Mouse (Mus musculus) intestine, embryonic 15.5 days (tissue): ENCODE data around the gene Mtrf1l. TPM values are rescaled to one million over a fixed set of nuclear protein-coding genes. Genes with fewer than 3 reads are reported as not detected.

Experiments
- ATAC-seq: fragments of 200-750 bp; cut with Nextera tagmentation; 2 replicates; pipeline ENCODE4 v1.8.0; 2017; ENCODE audit warnings: moderate TSS enrichment, moderate library complexity
- H3K27ac ChIP-seq: fragments of 300-500 bp; sonication (generic); 2 replicates; pipeline ENCODE4 v1.5.1; 2015; ENCODE audit warnings: mild to moderate bottlenecking, inconsistent platforms
- H3K27me3 ChIP-seq: fragments of 300-500 bp; sonication (generic); replicated peaks from 2 replicates; pipeline ENCODE4 v1.6.1; 2015; ENCODE audit warnings: inconsistent platforms
- H3K36me3 ChIP-seq: fragments of 300-500 bp; sonication (generic); 2 replicates; pipeline ENCODE4 v1.6.1; 2015; ENCODE audit warnings: inconsistent platforms
- H3K4me1 ChIP-seq: fragments of 300-500 bp; sonication (generic); replicated peaks from 2 replicates; pipeline ENCODE4 v1.6.1; 2015; ENCODE audit warnings: inconsistent platforms
- H3K4me2 ChIP-seq: fragments of 300-500 bp; sonication (generic); replicated peaks from 2 replicates; pipeline ENCODE4 v1.6.1; 2015; ENCODE audit warnings: mild to moderate bottlenecking, inconsistent platforms
- H3K4me3 ChIP-seq: fragments of 300-500 bp; sonication (generic); replicated peaks from 2 replicates; pipeline ENCODE4 v1.5.1; 2015; ENCODE audit warnings: inconsistent platforms
- H3K9ac ChIP-seq: fragments of 300-500 bp; sonication (generic); 2 replicates; pipeline ENCODE4 v1.6.1; 2015; ENCODE audit warnings: inconsistent platforms
- H3K9me3 ChIP-seq: fragments of 300-500 bp; sonication (generic); 2 replicates; pipeline ENCODE4 v1.6.1; 2016; ENCODE audit warnings: inconsistent platforms
- WGBS: fragments of 180-500 bp; shearing (Covaris S2); methylation state at CpG from one replicate; pipeline ENCODE4 v1.1.7; 2015; 5-methylcytosine and 5-hydroxymethylcytosine counted together
- polyA plus RNA-seq: library from polyadenylated mRNA; unstranded; fragments of >200 nt; fragmentation: Nextera tagmentation; extraction: Ambion mirVana; gene quantifications from 2 replicates; pipeline ENCODE4 v1.2.1, GENCODE M21; 2015

Gene Mtrf1l
- polyA plus RNA-seq, 1 experiment from 2014 or later = 14.7 TPM

DNA sequence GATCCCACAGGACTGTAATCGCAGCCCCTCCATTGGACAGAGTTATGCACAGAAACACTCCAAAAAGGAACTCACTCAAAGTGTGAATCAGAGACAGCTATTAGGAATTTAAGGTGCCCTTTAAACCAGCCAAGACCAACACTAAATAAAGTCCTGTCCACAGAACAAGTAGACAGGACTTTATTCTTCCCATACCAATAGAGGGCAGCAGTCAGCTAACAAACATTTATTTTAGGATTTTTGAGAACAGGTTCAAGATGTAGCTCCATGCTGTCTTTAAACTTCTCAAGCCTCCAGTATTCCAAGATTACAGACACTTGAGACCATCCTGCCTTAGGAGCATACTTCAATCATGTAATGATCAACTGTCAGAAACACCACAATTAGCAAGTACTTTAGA lies 23.2 kb downstream of the Mtrf1l start:
- 96% methylated on average over 1 of the region's 1 CpGs for WGBS
- Histone ChIP-seq H3K9me3 (no peaks in the 10 kb centered on the region), H3K27me3 (no peaks in the 10 kb centered on the region), H3K4me3 (no peak overlapping the region), H3K9ac (no peak overlapping the region), H3K4me1 (peaks cover 10% of the 10 kb centered on the region), H3K4me2 (no peak overlapping the region), H3K36me3 (peaks cover 28% of the 10 kb centered on the region), H3K27ac (no peak overlapping the region)
- ATAC-seq = no peak

DNA sequence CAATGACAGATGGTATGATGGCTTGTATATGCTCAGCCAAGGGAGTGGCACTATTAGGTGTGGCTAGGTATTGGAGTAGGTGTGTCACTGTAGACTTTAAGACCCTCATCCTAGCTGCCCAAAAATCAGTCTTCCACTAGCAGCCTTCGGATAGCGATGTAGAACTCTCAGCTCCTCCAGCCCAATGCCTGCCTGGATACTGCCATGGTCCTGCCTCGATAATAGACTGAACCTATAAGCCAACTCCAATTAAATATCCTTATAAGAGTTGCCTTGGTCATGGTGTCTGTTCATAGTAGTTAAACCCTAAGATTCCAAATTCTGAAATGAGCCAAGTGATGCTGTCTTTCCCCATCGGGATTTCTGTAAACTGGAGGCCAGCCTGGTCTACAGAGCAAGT lies 25.6 kb downstream of the Mtrf1l start:
- Histone ChIP-seq H3K36me3 (peaks cover 28% of the 10 kb centered on the region), H3K27me3 (no peaks in the 10 kb centered on the region), H3K4me2 (no peak overlapping the region), H3K9ac (no peak overlapping the region), H3K4me1 (peaks cover 10% of the 10 kb centered on the region), H3K27ac (no peak overlapping the region), H3K4me3 (no peak overlapping the region), H3K9me3 (no peaks in the 10 kb centered on the region)
- ATAC-seq = peak; percentile 19; the same call in 1 of the 2 replicates
- WGBS = 87% methylated on average over 4 of the region's 4 CpGs

DNA sequence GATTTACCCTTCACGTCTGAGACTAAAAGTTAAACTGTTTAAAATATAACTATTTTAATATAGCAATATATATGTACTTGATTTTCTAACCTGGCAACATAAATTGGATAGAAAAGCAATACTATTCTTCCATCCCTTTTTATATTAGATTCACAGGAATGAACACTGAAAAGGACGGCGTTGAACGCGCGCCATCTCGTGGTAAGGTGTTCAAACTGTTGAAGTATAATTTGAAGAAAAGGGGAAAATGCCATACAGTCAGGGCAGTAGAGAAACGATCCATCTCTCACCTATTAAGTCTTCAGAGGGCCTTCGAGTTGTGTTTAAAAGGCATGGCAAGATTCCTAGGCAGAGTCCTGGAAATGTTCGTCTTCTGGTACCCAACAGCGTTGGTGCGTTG lies 33.1 kb downstream of the Mtrf1l start:
- H3K4me1 ChIP-seq = no peaks in the 10 kb centered on the region
- no peak for ATAC-seq
- H3K36me3 ChIP-seq = no peaks in the 10 kb centered on the region
- no peak overlapping the region for H3K4me3 ChIP-seq
- no peak overlapping the region for H3K27ac ChIP-seq
- H3K9me3 ChIP-seq = no peaks in the 10 kb centered on the region
- WGBS = 20% methylated on average over 12 of the region's 12 CpGs
- no peaks in the 10 kb centered on the region for H3K27me3 ChIP-seq
- H3K9ac ChIP-seq = no peak overlapping the region
- H3K4me2 ChIP-seq = no peak overlapping the region

DNA sequence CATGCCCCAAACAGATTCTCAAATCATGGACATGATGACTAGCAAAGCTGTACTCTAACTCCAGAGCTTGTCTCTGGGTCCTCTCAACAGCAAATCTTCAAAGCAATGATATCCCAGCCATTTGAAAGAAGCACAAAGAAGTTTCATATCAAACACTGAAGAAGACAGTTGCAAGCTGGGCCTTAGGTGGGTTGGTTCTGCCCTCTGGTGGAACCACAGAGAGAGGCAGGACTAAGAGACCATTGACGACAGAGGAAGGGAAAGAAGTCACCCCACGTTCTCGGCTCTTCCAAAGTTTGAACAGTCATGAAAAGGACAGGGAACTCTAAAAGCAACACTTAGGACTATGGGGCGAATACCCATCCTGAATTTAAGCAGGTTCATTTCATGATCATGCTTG lies 36.8 kb downstream of the Mtrf1l start:
- Histone ChIP-seq H3K36me3 (no peaks in the 10 kb centered on the region), H3K4me3 (no peak overlapping the region), H3K9ac (no peak overlapping the region), H3K27me3 (no peaks in the 10 kb centered on the region), H3K4me1 (no peaks in the 10 kb centered on the region), H3K27ac (no peak overlapping the region), H3K9me3 (no peaks in the 10 kb centered on the region), H3K4me2 (no peak overlapping the region)
- 22% methylated on average over 4 of the region's 4 CpGs for WGBS
- ATAC-seq = no peak

Other genes with a start within 250 kb of the Mtrf1l start
- 4.8 and 5.0 TPM in 2 replicates for gene Myct1, start 230.1 kb downstream of the Mtrf1l start, polyA plus RNA-seq
- 18.6 and 20.8 TPM in 2 replicates for gene Vip, start 184.7 kb downstream of the Mtrf1l start, polyA plus RNA-seq
- gene Fbxo5, start 18.3 kb downstream of the Mtrf1l start, polyA plus RNA-seq = 53.9 and 58.7 TPM in 2 replicates
- 1.9 and 2.5 TPM in 2 replicates for gene Rgs17, start 98.5 kb upstream of the Mtrf1l start, polyA plus RNA-seq